Mouse (Mus musculus) stomach, postnatal 0 days (tissue): ENCODE data around the gene Tns4. TPM values are rescaled to one million over a fixed set of nuclear protein-coding genes. Genes with fewer than 3 reads are reported as not detected.

Experiments
- ATAC-seq: fragments of 200-750 bp; cut with Nextera tagmentation; 2 replicates; pipeline ENCODE4 v1.8.0; 2017; ENCODE audit not compliant: low FRiP score, low TSS enrichment
- DNase-seq: peaks from one replicate; pipeline ENCODE4 v3.0.0-alpha.2; 2016; ENCODE audit warnings: low spot score
- H3K27ac ChIP-seq: fragments of 300-500 bp; sonication (generic); replicated peaks from 2 replicates; pipeline ENCODE4 v1.5.1; 2014; ENCODE audit warnings: mild to moderate bottlenecking, control low read depth
- H3K27me3 ChIP-seq: fragments of 300-500 bp; sonication (generic); 2 replicates; pipeline ENCODE4 v1.6.1; 2014; ENCODE audit warnings: low read length; ENCODE audit not compliant: control insufficient read depth, insufficient read depth
- H3K36me3 ChIP-seq: fragments of 300-500 bp; sonication (generic); 2 replicates; pipeline ENCODE4 v1.6.1; 2014; ENCODE audit warnings: low read length, mixed read lengths; ENCODE audit not compliant: control insufficient read depth, insufficient read depth
- H3K4me1 ChIP-seq: fragments of 300-500 bp; sonication (generic); replicated peaks from 2 replicates; pipeline ENCODE4 v1.6.1; 2014; ENCODE audit warnings: antibody characterized with exemption; ENCODE audit not compliant: control insufficient read depth, insufficient read depth
- H3K4me2 ChIP-seq: fragments of 300-500 bp; sonication (generic); replicated peaks from 2 replicates; pipeline ENCODE4 v1.6.1; 2014; ENCODE audit warnings: low read depth, mild to moderate bottlenecking, control low read depth, moderate library complexity
- H3K4me3 ChIP-seq: fragments of 300-500 bp; sonication (generic); 2 replicates; pipeline ENCODE4 v1.5.1; 2014; ENCODE audit warnings: low read depth, low read length, control low read depth
- H3K9ac ChIP-seq: fragments of 300-500 bp; sonication (generic); 2 replicates; pipeline ENCODE4 v1.6.1; 2014; ENCODE audit warnings: mild to moderate bottlenecking, low read length, control low read depth, mixed read lengths
- H3K9me3 ChIP-seq: fragments of 300-500 bp; sonication (generic); 2 replicates; pipeline ENCODE4 v1.6.1; 2016; ENCODE audit warnings: low read length; ENCODE audit not compliant: control insufficient read depth
- CTCF ChIP-seq: IDR thresholded peaks from 2 replicates; pipeline ENCODE4 v1.5.1; 2016; ENCODE audit warnings: antibody characterized with exemption, low read depth, mild to moderate bottlenecking, moderate library complexity
- EP300 ChIP-seq: optimal IDR thresholded peaks from 2 replicates; pipeline ENCODE3; 2016; ENCODE audit warnings: antibody characterized with exemption
- WGBS: fragments of 180-500 bp; shearing (Covaris S2); extraction: QIAGEN DNeasy Blood & Tissue Kit; methylation state at CpG from one replicate; pipeline ENCODE4 v1.1.7; 2014; 5-methylcytosine and 5-hydroxymethylcytosine counted together
- polyA plus RNA-seq: library from polyadenylated mRNA; unstranded; fragments of >200 nt; fragmentation: Nextera tagmentation; extraction: Ambion mirVana; gene quantifications from 2 replicates; pipeline ENCODE4 v1.2.1, GENCODE M21; 2015

Gene Tns4
- polyA plus RNA-seq, 1 experiment from 2014 or later = 0.82 TPM

- Histone ChIP-seq H3K4me1 (0 out of 2 replicates have a peak, but pooled peaks cover 2% of the 10 kb centered on the region), H3K4me2 (peak within 1 kb of the TSS; percentile 87), H3K4me3 (peak within 1 kb of the TSS; percentile 43), H3K27me3 (no peaks in the 10 kb centered on the region), H3K27ac (peak within 1 kb of the TSS; percentile 73), H3K36me3 (no peaks in the 10 kb centered on the region), H3K9me3 (no peaks in the 10 kb centered on the region), H3K9ac (peak within 1 kb of the TSS; percentile 67)
- whole genome bisulfite sequencing = under 1% methylated on average over 59 of the region's 63 CpGs
- ATAC-seq (peak; percentile 66), DNase-seq (peak; percentile 63)
- TF ChIP-seq EP300 (no peak), CTCF (peak; percentile 32)
These were observed 47.9 kb downstream of the Tns4 start, which contains the start of gene Igfbp4 for GRCm38 (mm10) chr11:99041051-99041729. Gene Igfbp4 (plus strand): TSS chr11:99041244.

- H3K4me1 ChIP-seq = 0 out of 2 replicates have a peak, but pooled peaks cover 2% of the 10 kb centered on the region
- peak overlapping the region; percentile 87 for H3K4me2 ChIP-seq
- no peak for DNase-seq
- no peaks in the 10 kb centered on the region for H3K27me3 ChIP-seq
- H3K4me3 ChIP-seq = peak overlapping the region; percentile 43
- WGBS = 2% methylated on average over 17 of the region's 17 CpGs
- H3K36me3 ChIP-seq = no peaks in the 10 kb centered on the region
- TF ChIP-seq CTCF (peak; percentile 84), EP300 (no peak)
- H3K9ac ChIP-seq = peak overlapping the region; percentile 67
- ATAC-seq = peak; percentile 5; the same call in 1 of the 2 replicates
- no peaks in the 10 kb centered on the region for H3K9me3 ChIP-seq
- peak overlapping the region; percentile 73 for H3K27ac ChIP-seq
These were observed 48.6 kb downstream of the Tns4 start for GRCm38 (mm10) chr11:99040346-99040974.

- DNase-seq (peak; percentile 82), ATAC-seq (peak; percentile 64)
- no peaks in the 10 kb centered on the region for H3K27me3 ChIP-seq
- H3K36me3 ChIP-seq = no peaks in the 10 kb centered on the region
- peak overlapping the region; percentile 73 for H3K27ac ChIP-seq
- peak overlapping the region; percentile 67 for H3K9ac ChIP-seq
- H3K4me3 ChIP-seq = peak overlapping the region; percentile 43
- WGBS = under 1% methylated on average over 15 of the region's 15 CpGs
- peak; percentile 89 for TF ChIP-seq CTCF
- TF ChIP-seq EP300 = no peak
- 0 out of 2 replicates have a peak, but pooled peaks cover 2% of the 10 kb centered on the region for H3K4me1 ChIP-seq
- no peaks in the 10 kb centered on the region for H3K9me3 ChIP-seq
- H3K4me2 ChIP-seq = peak overlapping the region; percentile 87
These were observed 49.3 kb downstream of the Tns4 start for GRCm38 (mm10) chr11:99039782-99040181.

- no peak for DNase-seq
- TF ChIP-seq EP300 (no peak), CTCF (no peak)
- 71% methylated on average over 6 of the region's 6 CpGs for WGBS
These were observed 52.9 kb downstream of the Tns4 start for GRCm38 (mm10) chr11:99036254-99036653.

GRCm38 (mm10) chr11:99035350-99035749 is 53.8 kb downstream of the Tns4 start:
- no peaks in the 10 kb centered on the region for H3K4me1 ChIP-seq
- no peak for ATAC-seq
- TF ChIP-seq CTCF (peak; percentile 70), EP300 (no peak)
- no peak overlapping the region for H3K27ac ChIP-seq
- 61% methylated on average over 4 of the region's 4 CpGs for WGBS
- H3K4me3 ChIP-seq = no peak overlapping the region
- H3K4me2 ChIP-seq = no peak overlapping the region
- no peak for DNase-seq
- no peak overlapping the region for H3K9ac ChIP-seq
- H3K27me3 ChIP-seq = no peaks in the 10 kb centered on the region
- no peaks in the 10 kb centered on the region for H3K9me3 ChIP-seq
- no peaks in the 10 kb centered on the region for H3K36me3 ChIP-seq

More at GRCm38 (mm10) chr11:99036254-99036653, 52.9 kb downstream of the Tns4 start:
- Histone ChIP-seq H3K4me2 (no peak overlapping the region), H3K9me3 (no peaks in the 10 kb centered on the region), H3K36me3 (no peaks in the 10 kb centered on the region), H3K27me3 (no peaks in the 10 kb centered on the region), H3K4me3 (no peak overlapping the region), H3K9ac (no peak overlapping the region), H3K4me1 (0 out of 2 replicates have a peak, but pooled peaks cover 2% of the 10 kb centered on the region), H3K27ac (no peak overlapping the region)
- no peak for ATAC-seq
